Mouse (Mus musculus) hindbrain, embryonic 14.5 days (tissue): ENCODE measurements around the gene Wdr48. TPM values are rescaled to one million over a fixed set of nuclear protein-coding genes. Genes with fewer than 3 reads are reported as not detected.

ENCODE experiments used
- ATAC-seq: fragments of 200-750 bp; cut with Nextera tagmentation; 2 replicates; pipeline ENCODE4 v1.8.0; 2017; ENCODE audit warnings: moderate number of reproducible peaks, mild to moderate bottlenecking, moderate TSS enrichment, moderate library complexity; ENCODE audit not compliant: low FRiP score
- DNase-seq: peaks from one replicate; pipeline ENCODE4 v3.0.0-alpha.2; 2015; ENCODE audit warnings: low spot score
- H3K27ac ChIP-seq: fragments of 300-500 bp; sonication (generic); 2 replicates; pipeline ENCODE4 v1.5.1; 2014; ENCODE audit warnings: mild to moderate bottlenecking, moderate library complexity
- H3K27me3 ChIP-seq: fragments of 300-500 bp; sonication (generic); 2 replicates; pipeline ENCODE4 v1.6.1; 2014; ENCODE audit warnings: mild to moderate bottlenecking, low read length, mixed read lengths; ENCODE audit not compliant: control insufficient read depth, insufficient read depth
- H3K36me3 ChIP-seq: fragments of 300-500 bp; sonication (generic); replicated peaks from 2 replicates; pipeline ENCODE4 v1.6.1; 2014; ENCODE audit not compliant: control insufficient read depth, insufficient read depth
- H3K4me1 ChIP-seq: fragments of 300-500 bp; sonication (generic); replicated peaks from 2 replicates; pipeline ENCODE4 v1.6.1; 2014; ENCODE audit warnings: antibody characterized with exemption, low read length, mixed read lengths; ENCODE audit not compliant: control insufficient read depth, insufficient read depth
- H3K4me2 ChIP-seq: fragments of 300-500 bp; sonication (generic); replicated peaks from 2 replicates; pipeline ENCODE4 v1.6.1; 2014; ENCODE audit warnings: mild to moderate bottlenecking, moderate library complexity
- H3K4me3 ChIP-seq: fragments of 300-500 bp; sonication (generic); replicated peaks from 2 replicates; pipeline ENCODE4 v1.5.1; 2014; ENCODE audit warnings: mild to moderate bottlenecking, low read length
- H3K9ac ChIP-seq: fragments of 300-500 bp; sonication (generic); 2 replicates; pipeline ENCODE4 v1.6.1; 2014
- H3K9me3 ChIP-seq: fragments of 300-500 bp; sonication (generic); 2 replicates; pipeline ENCODE4 v1.6.1; 2016; ENCODE audit warnings: low read length; ENCODE audit not compliant: control insufficient read depth
- WGBS: fragments of 180-500 bp; shearing (Covaris S2); extraction: QIAGEN DNeasy Blood & Tissue Kit; methylation state at CpG from one replicate; pipeline ENCODE4 v1.1.7; 2014; 5-methylcytosine and 5-hydroxymethylcytosine counted together
- polyA plus RNA-seq: library from polyadenylated mRNA; unstranded; fragments of >200 nt; fragmentation: Nextera tagmentation; extraction: Ambion mirVana; gene quantifications from 2 replicates; pipeline ENCODE4 v1.2.1, GENCODE M21; 2014

Gene Wdr48
- polyA plus RNA-seq, 1 experiment from 2014 or later, result 66.9 TPM

GRCm38 (mm10) chr9:119972582-119972981, 77.9 kb downstream of the Wdr48 start:
- no peak for ATAC-seq
- WGBS, result 82% methylated on average over 12 of the region's 12 CpGs
- no peak overlapping the region for H3K4me2 ChIP-seq
- DNase-seq, result no peak
- H3K27me3 ChIP-seq, result no peaks in the 10 kb centered on the region
- H3K4me3 ChIP-seq, result no peak overlapping the region
- no peak overlapping the region for H3K27ac ChIP-seq
- no peaks in the 10 kb centered on the region for H3K36me3 ChIP-seq
- H3K9me3 ChIP-seq, result no peaks in the 10 kb centered on the region
- no peak overlapping the region for H3K9ac ChIP-seq
- H3K4me1 ChIP-seq, result peaks cover 19% of the 10 kb centered on the region

GRCm38 (mm10) chr9:119973281-119973680, 78.6 kb downstream of the Wdr48 start:
- 91% methylated on average over 23 of the region's 23 CpGs for WGBS
- Histone ChIP-seq H3K27me3 (no peaks in the 10 kb centered on the region), H3K27ac (no peak overlapping the region), H3K36me3 (no peaks in the 10 kb centered on the region), H3K4me3 (no peak overlapping the region), H3K9me3 (no peaks in the 10 kb centered on the region), H3K4me1 (peaks cover 24% of the 10 kb centered on the region), H3K4me2 (no peak overlapping the region), H3K9ac (no peak overlapping the region)
- DNase-seq, result no peak
- no peak for ATAC-seq

GRCm38 (mm10) chr9:119973869-119974520, 79.3 kb downstream of the Wdr48 start:
- no peak for DNase-seq
- no peak for ATAC-seq
- Histone ChIP-seq H3K4me1 (peaks cover 26% of the 10 kb centered on the region), H3K9me3 (no peaks in the 10 kb centered on the region), H3K27me3 (no peaks in the 10 kb centered on the region), H3K27ac (no peak overlapping the region), H3K9ac (no peak overlapping the region), H3K4me2 (no peak overlapping the region), H3K36me3 (no peaks in the 10 kb centered on the region), H3K4me3 (no peak overlapping the region)
- WGBS, result 94% methylated on average over 27 of the region's 27 CpGs

GRCm38 (mm10) chr9:119974609-119975008, 79.9 kb downstream of the Wdr48 start:
- WGBS, result 80% methylated on average over 5 of the region's 5 CpGs
- no peak overlapping the region for H3K27ac ChIP-seq
- H3K9me3 ChIP-seq, result no peaks in the 10 kb centered on the region
- H3K4me2 ChIP-seq, result no peak overlapping the region
- H3K9ac ChIP-seq, result no peak overlapping the region
- H3K27me3 ChIP-seq, result no peaks in the 10 kb centered on the region
- H3K4me3 ChIP-seq, result no peak overlapping the region
- ATAC-seq, result no peak
- no peak for DNase-seq
- no peaks in the 10 kb centered on the region for H3K36me3 ChIP-seq
- H3K4me1 ChIP-seq, result peaks cover 26% of the 10 kb centered on the region

- 96% methylated on average over 4 of the region's 4 CpGs for WGBS
- no peaks in the 10 kb centered on the region for H3K9me3 ChIP-seq
- no peak overlapping the region for H3K27ac ChIP-seq
- H3K4me1 ChIP-seq, result peaks cover 26% of the 10 kb centered on the region
- ATAC-seq (no peak), DNase-seq (no peak)
- H3K4me2 ChIP-seq, result no peak overlapping the region
- H3K27me3 ChIP-seq, result no peaks in the 10 kb centered on the region
- H3K36me3 ChIP-seq, result no peaks in the 10 kb centered on the region
- H3K9ac ChIP-seq, result no peak overlapping the region
- no peak overlapping the region for H3K4me3 ChIP-seq
Observed at GRCm38 (mm10) chr9:119975286-119975685, 80.6 kb downstream of the Wdr48 start.

Other genes starting within 250 kb of the Wdr48 start
- 0.31 TPM in 1 of 2 replicates, not detected in the other for gene Scn10a, start 175.6 kb upstream of the Wdr48 start, polyA plus RNA-seq
- gene Scn11a, start 69.4 kb upstream of the Wdr48 start, polyA plus RNA-seq, result 0.21 and 0.34 TPM in 2 replicates
- gene Gorasp1, start 42.7 kb downstream of the Wdr48 start, polyA plus RNA-seq, result 24.3 and 27.9 TPM in 2 replicates
- gene Ttc21a, start 42.7 kb downstream of the Wdr48 start, polyA plus RNA-seq, result 1.2 TPM in 2 replicates
- 0.68 and 0.80 TPM in 2 replicates for gene Csrnp1, start 89.8 kb downstream of the Wdr48 start, polyA plus RNA-seq
- 0.04 TPM in 1 of 2 replicates, not detected in the other for gene Xirp1, start 128.7 kb downstream of the Wdr48 start, polyA plus RNA-seq
- gene Cx3cr1, start 175.0 kb downstream of the Wdr48 start, polyA plus RNA-seq, result 6.5 and 9.0 TPM in 2 replicates
- gene Ccr8, start 197.2 kb downstream of the Wdr48 start, polyA plus RNA-seq, result not detected in 2 replicates
- 38.3 and 43.0 TPM in 2 replicates for gene Slc25a38, start 215.5 kb downstream of the Wdr48 start, polyA plus RNA-seq
- 1,110 and 1,180 TPM in 2 replicates for gene Rpsa, start 232.8 kb downstream of the Wdr48 start, polyA plus RNA-seq